Mouse (Mus musculus): ENCODE measurements at regions not wholly inside any gene's neighbourhood (a gene's known extent, or its start where the extent isn't known, plus 50 kb on each side); places are given as distances from the start of the nearest gene placed in this dataset.

- no peak for TF ChIP-seq CTCF (IDR thresholded peaks at IDR 0.05; ENCODE audit: low read depth)
- no peak for TF ChIP-seq EP300 (IDR thresholded peaks at IDR 0.05; ENCODE audit: low read depth)
These were observed 62.2 kb upstream of the Top1 start for GRCm38 (mm10) chr2:160583506-160583905.

Measured in heart, postnatal 0 days (tissue).